Mouse (Mus musculus): ENCODE data around the gene Obscn. TPM values are rescaled to one million over a fixed set of nuclear protein-coding genes. Genes with fewer than 3 reads are reported as not detected.
A peak's percentile ranks its signal among the peaks of the same experiment; 100 is the strongest.

Gene Obscn
- 0.15 TPM in 1 of 2 replicates, not detected in the other for polyA plus RNA-seq (2016; fragmentation: Nextera tagmentation; extraction: Ambion mirVana)

DNA sequence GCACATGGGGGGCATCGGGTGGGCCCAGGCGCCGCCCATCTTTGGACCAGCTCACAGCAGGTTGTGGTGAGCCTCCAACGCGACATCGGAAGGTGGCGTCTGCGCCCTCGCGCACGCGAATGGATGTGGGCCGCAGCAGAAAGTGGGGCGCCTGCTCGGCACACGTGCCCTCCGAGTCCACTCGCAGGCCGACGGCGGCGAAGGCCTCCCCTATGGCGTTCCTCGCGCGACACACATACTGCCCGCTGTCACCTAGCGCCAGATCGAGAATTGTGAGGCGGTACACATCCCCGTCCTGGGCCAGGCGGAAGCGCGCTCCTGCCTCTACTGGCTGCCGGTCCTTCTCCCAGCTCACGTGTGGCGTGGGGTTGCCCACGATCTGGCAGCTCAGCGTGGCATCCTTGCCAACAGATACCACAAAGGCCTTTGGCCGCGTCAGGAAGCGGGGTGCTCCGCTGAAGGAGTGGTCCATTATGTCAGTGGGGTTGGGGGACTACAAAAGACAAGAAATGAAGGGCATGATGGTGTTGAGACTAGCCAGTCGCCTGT is at the start of gene Obscn:
Gene Obscn, minus strand, starts transcription at position 499 of the 549 bp plus-strand sequence.
- Histone ChIP-seq H3K27ac (no peak within 1 kb of the TSS), H3K9me3 (no peaks in the 10 kb centered on the region), H3K27me3 (ENCODE audit: insufficient read depth, poor library complexity, severe bottlenecking) (peaks cover 86% of the 10 kb centered on the region), H3K36me3 (no peaks in the 10 kb centered on the region), H3K4me3 (peak within 1 kb of the TSS; percentile 43), H3K4me1 (replicated peaks) (peaks cover 28% of the 10 kb centered on the region)
- no peak for DNase-seq (ENCODE audit: low spot score)
- WGBS, result 18% methylated on average over 44 of the region's 44 CpGs

DNA sequence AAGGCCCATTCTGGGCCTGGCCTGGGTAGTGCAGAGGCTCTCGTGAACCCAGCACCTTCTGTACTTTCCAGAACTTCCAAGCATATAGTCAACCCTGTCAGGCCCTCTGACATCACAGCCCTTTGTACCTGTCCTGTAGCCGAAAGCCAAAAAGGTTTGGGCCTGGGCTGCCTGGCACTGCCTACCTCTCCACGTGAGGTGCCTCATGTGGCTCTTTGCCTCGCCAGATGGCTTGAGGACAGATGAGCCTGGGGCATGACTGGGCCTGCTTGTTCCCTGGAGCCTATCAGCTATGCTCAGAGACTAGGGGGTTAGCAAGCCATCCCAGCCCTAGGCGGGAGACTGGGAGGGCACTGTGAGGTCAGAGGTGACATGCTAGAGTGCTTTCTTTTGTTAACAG is 49.3 kb upstream of the Obscn start:
- DNase-seq (ENCODE audit: low spot score), result no peak
- Histone ChIP-seq H3K4me1 (replicated peaks) (peaks cover 21% of the 10 kb centered on the region), H3K9me3 (no peaks in the 10 kb centered on the region), H3K36me3 (peaks cover 47% of the 10 kb centered on the region), H3K27ac (no peak overlapping the region), H3K27me3 (ENCODE audit: insufficient read depth, poor library complexity, severe bottlenecking) (0 out of 2 replicates have a peak, but pooled peaks cover 5% of the 10 kb centered on the region), H3K4me3 (no peak overlapping the region)
- WGBS, result 83% methylated on average over 5 of the region's 5 CpGs

- 50% methylated on average over 3 of the region's 3 CpGs for WGBS
- DNase-seq (ENCODE audit: low spot score), result peak; percentile 37
These were observed 47.6 kb upstream of the Obscn start for GRCm38 (mm10) chr11:59183821-59184220.

GRCm38 (mm10) chr11:59182864-59183331 is 46.7 kb upstream of the Obscn start, which contains the start of gene Gjc2:
Gene Gjc2 (minus strand): TSS chr11:59183213.
- 51% methylated on average over 3 of the region's 3 CpGs for WGBS
- H3K4me1 ChIP-seq (replicated peaks), result peaks cover 8% of the 10 kb centered on the region
- H3K27ac ChIP-seq, result no peak within 1 kb of the TSS
- peaks cover 28% of the 10 kb centered on the region for H3K27me3 ChIP-seq (ENCODE audit: insufficient read depth, poor library complexity, severe bottlenecking)
- no peak within 1 kb of the TSS for H3K4me3 ChIP-seq
- no peak for DNase-seq (ENCODE audit: low spot score)
- no peaks in the 10 kb centered on the region for H3K9me3 ChIP-seq
- peaks cover 47% of the 10 kb centered on the region for H3K36me3 ChIP-seq

More at GRCm38 (mm10) chr11:59183821-59184220, 47.6 kb upstream of the Obscn start:
- H3K27ac ChIP-seq, result no peak overlapping the region
- H3K9me3 ChIP-seq, result no peaks in the 10 kb centered on the region
- peaks cover 8% of the 10 kb centered on the region for H3K4me1 ChIP-seq (replicated peaks)
- H3K36me3 ChIP-seq, result peaks cover 47% of the 10 kb centered on the region
- peaks cover 19% of the 10 kb centered on the region for H3K27me3 ChIP-seq (ENCODE audit: insufficient read depth, poor library complexity, severe bottlenecking)
- H3K4me3 ChIP-seq, result no peak overlapping the region

DNA sequence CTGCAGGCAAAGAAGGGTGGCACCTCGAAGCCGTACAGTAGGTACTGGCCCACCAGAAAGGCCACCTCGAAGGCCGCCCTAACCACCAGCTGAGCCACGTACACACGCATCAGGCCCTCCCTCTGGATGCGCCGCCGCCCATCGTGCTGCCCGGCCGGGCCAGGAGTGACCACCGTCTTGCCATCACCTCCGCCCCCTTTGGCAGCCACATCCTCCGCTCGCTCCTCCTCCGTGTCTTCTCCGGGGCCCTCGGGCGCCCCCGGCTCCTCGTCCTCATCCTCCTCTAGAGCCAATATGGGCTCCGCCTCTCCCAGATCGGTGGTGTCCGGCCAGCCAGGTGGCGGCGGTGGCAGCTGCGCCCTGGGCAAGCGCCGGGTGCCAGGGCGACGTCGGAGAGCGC is 40.7 kb upstream of the Obscn start:
- H3K27me3 ChIP-seq (ENCODE audit: insufficient read depth, poor library complexity, severe bottlenecking), result peaks cover 70% of the 10 kb centered on the region

GRCm38 (mm10) chr11:59176475-59176874 is 40.3 kb upstream of the Obscn start:
- Histone ChIP-seq H3K27ac (no peak overlapping the region), H3K9me3 (no peaks in the 10 kb centered on the region), H3K36me3 (no peaks in the 10 kb centered on the region), H3K27me3 (ENCODE audit: insufficient read depth, poor library complexity, severe bottlenecking) (peaks cover 66% of the 10 kb centered on the region), H3K4me1 (replicated peaks) (peaks cover 14% of the 10 kb centered on the region), H3K4me3 (peak overlapping the region; percentile 30)
- whole genome bisulfite sequencing, result 3% methylated on average over 48 of the region's 48 CpGs
- DNase-seq (ENCODE audit: low spot score), result no peak

More for the DNA sequence above, 40.7 kb upstream of the Obscn start:
- Histone ChIP-seq H3K4me3 (peak overlapping the region; percentile 30; the same call in 1 of the 2 replicates), H3K36me3 (no peaks in the 10 kb centered on the region), H3K4me1 (replicated peaks) (peaks cover 14% of the 10 kb centered on the region), H3K27ac (no peak overlapping the region), H3K9me3 (no peaks in the 10 kb centered on the region)
- WGBS, result 8% methylated on average over 34 of the region's 34 CpGs
- no peak for DNase-seq (ENCODE audit: low spot score)

DNA sequence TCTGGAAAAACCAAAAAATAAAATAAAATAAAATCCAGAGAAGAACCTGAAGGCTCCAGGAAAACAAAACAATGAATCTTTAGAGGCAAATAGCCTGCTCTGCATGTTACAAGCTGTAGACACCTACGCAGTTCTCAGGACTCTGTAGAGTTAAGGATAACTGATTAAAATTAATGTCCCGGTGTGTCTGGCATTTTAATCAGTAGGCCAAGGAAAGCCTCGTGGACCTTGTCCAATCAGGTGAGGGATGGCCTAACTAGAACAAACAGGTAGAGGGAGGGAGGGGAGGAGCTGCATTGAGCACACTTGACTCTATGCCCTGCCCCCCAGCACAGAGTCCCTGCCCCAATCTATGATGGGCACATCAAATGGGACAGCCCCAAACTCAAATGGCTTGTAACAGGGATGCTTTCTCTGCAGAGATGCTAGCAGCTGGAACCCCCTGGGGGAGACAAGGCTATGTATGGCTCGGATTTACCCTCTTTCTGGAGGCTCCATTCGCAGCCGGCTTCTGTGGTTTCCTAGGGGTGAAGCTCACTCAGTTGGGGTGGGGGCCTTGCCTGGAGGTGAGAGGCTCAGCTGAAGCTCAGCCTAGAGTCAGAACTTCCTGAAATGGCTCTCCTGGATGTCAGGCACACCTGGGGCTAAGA is 38.1 kb upstream of the Obscn start:
- Histone ChIP-seq H3K27me3 (ENCODE audit: insufficient read depth, poor library complexity, severe bottlenecking) (peaks cover 57% of the 10 kb centered on the region), H3K27ac (no peak overlapping the region), H3K4me1 (replicated peaks) (peaks cover 14% of the 10 kb centered on the region), H3K36me3 (no peaks in the 10 kb centered on the region), H3K4me3 (no peak overlapping the region), H3K9me3 (no peaks in the 10 kb centered on the region)
- no peak for DNase-seq (ENCODE audit: low spot score)
- 60% methylated on average over 6 of the region's 6 CpGs for WGBS

DNA sequence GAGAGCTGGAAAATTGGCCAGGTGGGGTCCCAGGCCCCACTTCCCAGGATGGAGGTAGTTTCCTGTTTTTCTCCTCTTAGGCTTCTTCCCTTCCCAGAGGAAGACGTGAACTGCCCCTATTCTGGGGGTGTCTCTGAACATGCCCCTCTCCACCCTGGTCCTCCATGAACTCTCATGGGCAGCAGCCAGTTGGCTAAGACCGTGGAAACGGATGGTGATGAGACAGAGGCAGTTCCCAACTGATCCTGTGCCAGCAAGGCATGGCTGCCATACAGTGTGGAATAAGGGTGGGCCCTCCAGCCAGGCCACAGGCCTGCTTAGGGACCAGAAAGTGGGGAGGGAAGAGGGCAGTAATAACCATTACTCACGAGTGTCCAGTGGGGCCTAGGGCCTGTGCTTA is 34.3 kb upstream of the Obscn start:
- H3K36me3 ChIP-seq, result no peaks in the 10 kb centered on the region
- no peak for DNase-seq (ENCODE audit: low spot score)
- WGBS, result 82% methylated on average over 4 of the region's 4 CpGs
- H3K4me3 ChIP-seq, result no peak overlapping the region
- H3K27me3 ChIP-seq (ENCODE audit: insufficient read depth, poor library complexity, severe bottlenecking), result peaks cover 22% of the 10 kb centered on the region
- H3K27ac ChIP-seq, result no peak overlapping the region
- no peaks in the 10 kb centered on the region for H3K9me3 ChIP-seq
- H3K4me1 ChIP-seq (replicated peaks), result no peaks in the 10 kb centered on the region

DNA sequence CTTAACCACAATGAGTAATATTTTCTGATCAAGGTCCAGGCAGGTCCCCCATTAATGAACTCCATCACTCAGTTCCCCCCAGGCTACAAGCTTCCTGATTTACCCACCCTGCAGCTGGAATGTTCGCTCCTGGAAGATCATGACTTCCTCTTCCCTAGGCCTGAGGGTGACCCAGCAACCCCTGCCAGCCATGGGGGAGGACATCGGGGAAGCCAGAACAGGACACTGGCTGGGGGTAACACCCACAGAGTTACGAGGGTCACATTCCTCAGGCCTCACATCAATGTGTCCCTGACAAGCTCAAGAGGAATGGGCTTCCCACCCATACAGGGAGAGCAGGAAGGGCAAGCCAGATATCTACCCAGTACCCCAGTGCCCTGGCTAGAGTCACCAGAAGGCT is 33.6 kb upstream of the Obscn start:
- 70% methylated on average over 3 of the region's 3 CpGs for WGBS
- no peak for DNase-seq (ENCODE audit: low spot score)
- Histone ChIP-seq H3K9me3 (no peaks in the 10 kb centered on the region), H3K4me3 (no peak overlapping the region), H3K4me1 (replicated peaks) (no peaks in the 10 kb centered on the region), H3K27me3 (ENCODE audit: insufficient read depth, poor library complexity, severe bottlenecking) (peaks cover 15% of the 10 kb centered on the region), H3K27ac (no peak overlapping the region), H3K36me3 (no peaks in the 10 kb centered on the region)

- no peak overlapping the region for H3K27ac ChIP-seq
- H3K9me3 ChIP-seq, result no peaks in the 10 kb centered on the region
- H3K4me3 ChIP-seq, result no peak overlapping the region
- H3K4me1 ChIP-seq (replicated peaks), result peaks cover 24% of the 10 kb centered on the region
- H3K27me3 ChIP-seq (ENCODE audit: insufficient read depth, poor library complexity, severe bottlenecking), result peaks cover 3% of the 10 kb centered on the region; the same call in 1 of the 2 replicates
- no peak for DNase-seq (ENCODE audit: low spot score)
- 80% methylated on average over 2 of the region's 2 CpGs for WGBS
- 0 out of 2 replicates have a peak, but pooled peaks cover 3% of the 10 kb centered on the region for H3K36me3 ChIP-seq
These were observed 29.5 kb upstream of the Obscn start for GRCm38 (mm10) chr11:59165616-59166241.

GRCm38 (mm10) chr11:59164384-59164783 is 28.2 kb upstream of the Obscn start:
- H3K4me3 ChIP-seq, result peak overlapping the region; percentile 85
- peaks cover 3% of the 10 kb centered on the region; the same call in 1 of the 2 replicates for H3K27me3 ChIP-seq (ENCODE audit: insufficient read depth, poor library complexity, severe bottlenecking)
- peak overlapping the region; percentile 98 for H3K27ac ChIP-seq
- H3K9me3 ChIP-seq, result no peaks in the 10 kb centered on the region
- WGBS, result 88% methylated on average over 9 of the region's 9 CpGs
- DNase-seq (ENCODE audit: low spot score), result no peak
- peaks cover 24% of the 10 kb centered on the region for H3K4me1 ChIP-seq (replicated peaks)
- peaks cover 13% of the 10 kb centered on the region; the same call in 1 of the 2 replicates for H3K36me3 ChIP-seq

DNA sequence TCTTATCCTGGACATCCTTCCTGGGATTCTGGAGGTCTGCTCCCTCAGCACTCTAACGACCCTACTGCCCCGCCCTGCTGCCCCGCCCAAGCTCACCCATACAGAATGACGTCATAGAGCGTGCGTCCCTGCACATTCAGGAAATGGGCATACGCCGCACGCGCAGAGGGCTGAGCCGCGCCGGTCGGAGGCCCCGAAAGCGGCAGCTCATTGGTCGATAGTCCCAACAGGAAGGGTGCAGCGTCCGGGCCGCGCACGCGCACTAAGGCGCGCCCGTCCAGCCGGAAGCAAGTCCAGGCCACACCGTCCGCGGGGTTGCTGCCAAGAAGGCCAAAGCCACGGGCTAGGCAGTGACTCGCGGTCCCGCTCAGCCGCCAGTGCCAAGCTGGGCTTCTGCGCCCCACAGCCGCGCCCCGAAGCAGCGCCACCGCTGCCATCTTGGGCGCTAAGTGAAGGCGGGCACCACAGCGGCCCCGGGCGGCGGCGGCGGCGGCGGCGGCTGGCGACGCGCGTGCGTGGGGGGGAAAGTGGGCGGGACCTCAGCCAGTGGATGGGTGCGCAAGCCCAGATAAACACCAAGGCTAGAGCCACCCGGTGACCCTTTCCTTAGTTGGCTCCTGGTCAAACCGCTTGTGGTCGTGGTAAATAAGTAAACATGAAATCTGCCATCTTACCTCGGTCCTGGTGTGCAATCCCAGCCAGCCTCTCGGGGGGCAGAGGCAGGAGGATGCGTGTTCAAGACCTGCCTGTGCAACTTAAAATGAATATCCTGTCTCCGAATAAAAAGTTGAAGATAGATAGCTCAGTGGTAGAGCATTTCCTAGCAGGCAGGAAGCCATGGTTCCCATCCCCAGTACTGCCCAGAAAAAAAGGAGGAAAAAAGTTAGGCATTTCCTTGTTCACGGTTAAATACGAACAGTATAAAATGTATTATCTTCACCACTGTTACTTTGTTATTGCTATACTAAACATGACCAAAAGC is 27.3 kb upstream of the Obscn start, which contains the start of gene Iba57:
Gene Iba57, minus strand, starts transcription at position 485 of the 982 bp plus-strand sequence.
- no peaks in the 10 kb centered on the region for H3K9me3 ChIP-seq
- peaks cover 3% of the 10 kb centered on the region; the same call in 1 of the 2 replicates for H3K27me3 ChIP-seq (ENCODE audit: insufficient read depth, poor library complexity, severe bottlenecking)
- peak; percentile 98 for DNase-seq (ENCODE audit: low spot score)
- H3K4me3 ChIP-seq, result peak within 1 kb of the TSS; percentile 85
- WGBS, result 4% methylated on average over 68 of the region's 68 CpGs
- peak within 1 kb of the TSS; percentile 98 for H3K27ac ChIP-seq
- H3K36me3 ChIP-seq, result peaks cover 16% of the 10 kb centered on the region
- H3K4me1 ChIP-seq (replicated peaks), result peaks cover 24% of the 10 kb centered on the region
